Mouse (Mus musculus) bone marrow, adult 2 months (tissue): Measurements from ENCODE around the gene Gm47289. TPM values are rescaled to one million over a fixed set of nuclear protein-coding genes. Genes with fewer than 3 reads are reported as not detected.

ENCODE experiments used
- H3K27ac ChIP-seq: fragments of 200-500 bp; 2 replicates; pipeline ENCODE4 v1.5.1; 2012; ENCODE audit warnings: low read depth, mild to moderate bottlenecking, control low read depth, inconsistent platforms, low read length; ENCODE audit not compliant: control insufficient read depth, poor library complexity, insufficient read depth
- H3K4me1 ChIP-seq: fragments of 200-500 bp; 2 replicates; pipeline ENCODE4 v1.6.1; 2011; ENCODE audit warnings: low read length; ENCODE audit not compliant: control insufficient read depth, insufficient read depth
- H3K4me3 ChIP-seq: fragments of 200-500 bp; replicated peaks from 2 replicates; pipeline ENCODE3; 2011; ENCODE audit warnings: mild to moderate bottlenecking, low read depth, low read length, control low read depth; ENCODE audit not compliant: control insufficient read depth
- CTCF ChIP-seq: fragments of 200-500 bp; IDR thresholded peaks from 2 replicates; pipeline ENCODE4 v1.5.1; 2011; ENCODE audit warnings: low read length, control low read depth; ENCODE audit not compliant: control insufficient read depth, insufficient read depth
- POLR2A ChIP-seq: fragments of 200-500 bp; IDR thresholded peaks from 2 replicates; pipeline ENCODE4 v1.6.1; 2011; ENCODE audit warnings: low read depth, mild to moderate bottlenecking, control low read depth, low read length, borderline replicate concordance; ENCODE audit not compliant: control insufficient read depth
- WGBS: fragments of 180-500 bp; shearing (Covaris S2); methylation state at CpG from one replicate; pipeline ENCODE4 v1.1.7; 2018; 5-methylcytosine and 5-hydroxymethylcytosine counted together
- polyA plus RNA-seq: library from polyadenylated mRNA; stranded (reverse); fragments of >200 nt; gene quantifications from 2 replicates; pipeline ENCODE4 v1.2.4, GENCODE M21; 2011; ENCODE audit warnings: low replicate concordance; ENCODE audit not compliant: missing spikeins, insufficient read depth, insufficient read length

Gm47289 gene
- polyA plus RNA-seq, 1 experiment, result not detected

DNA sequence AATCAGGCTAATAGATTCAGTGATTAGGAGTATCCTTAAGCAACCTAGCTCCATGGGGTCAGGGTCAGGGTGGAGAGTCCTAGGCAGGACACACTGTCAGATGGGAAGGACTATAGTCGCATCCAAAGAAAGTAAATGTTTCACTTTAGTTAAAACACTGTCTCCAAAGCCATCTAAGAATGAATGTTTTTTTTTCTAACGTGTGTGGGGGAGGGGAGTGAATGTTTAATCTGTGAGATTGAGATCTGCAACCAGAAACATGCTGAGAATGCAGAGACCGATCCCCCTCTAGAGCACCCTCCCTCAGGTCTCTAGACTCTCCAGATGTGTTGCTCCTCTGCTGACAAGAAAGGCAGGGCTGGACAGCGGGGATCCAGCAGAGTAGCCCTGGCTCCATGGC lies 48.2 kb downstream of the Gm47289 start:
- TF ChIP-seq CTCF, result no peak
- no peak for TF ChIP-seq POLR2A
- no peak overlapping the region for H3K4me3 ChIP-seq
- no peaks in the 10 kb centered on the region for H3K4me1 ChIP-seq
- WGBS, result 72% methylated on average over 4 of the region's 4 CpGs
- no peak overlapping the region for H3K27ac ChIP-seq

- no peak for TF ChIP-seq CTCF
- no peak for TF ChIP-seq POLR2A
- no peak within 1 kb of the TSS for H3K27ac ChIP-seq
- 85% methylated on average over 4 of the region's 4 CpGs for WGBS
- no peaks in the 10 kb centered on the region for H3K4me1 ChIP-seq
- H3K4me3 ChIP-seq, result no peak within 1 kb of the TSS
These were observed 50.0 kb downstream of the Gm47289 start, which contains the start of gene Slc22a13 for GRCm38 (mm10) chr9:119208998-119209397. Slc22a13 (minus strand) TSS chr9:119209098.

Other genes starting within 250 kb of the Gm47289 start
- gene Ctdspl, start 232.7 kb upstream of the Gm47289 start, polyA plus RNA-seq, result 4.4 and 6.7 TPM in 2 replicates
- gene Vill, start 106.4 kb upstream of the Gm47289 start, polyA plus RNA-seq, result 19.5 and 35.2 TPM in 2 replicates
- gene Plcd1, start 65.7 kb upstream of the Gm47289 start, polyA plus RNA-seq, result 2.6 TPM in 2 replicates
- gene Dlec1, start 56.7 kb upstream of the Gm47289 start, polyA plus RNA-seq, result 2.5 TPM in 1 of 2 replicates, not detected in the other
- gene Acaa1b, start 2.1 kb upstream of the Gm47289 start, polyA plus RNA-seq, result 2.0 and 2.3 TPM in 2 replicates
- not detected in 2 replicates for gene Slc22a13, start 49.9 kb downstream of the Gm47289 start, polyA plus RNA-seq
- 16.7 and 19.3 TPM in 2 replicates for gene Oxsr1, start 163.3 kb downstream of the Gm47289 start, polyA plus RNA-seq
- 25.2 and 53.7 TPM in 2 replicates for gene Acaa1a, start 180.5 kb downstream of the Gm47289 start, polyA plus RNA-seq
- 17.7 and 26.2 TPM in 2 replicates for gene Myd88, start 182.2 kb downstream of the Gm47289 start, polyA plus RNA-seq
- gene Xylb, start 198.2 kb downstream of the Gm47289 start, polyA plus RNA-seq, result 1.5 and 2.3 TPM in 2 replicates
- 2.0 and 8.0 TPM in 2 replicates for gene Slc22a14, start 206.4 kb downstream of the Gm47289 start, polyA plus RNA-seq
- gene Acvr2b, start 243.0 kb downstream of the Gm47289 start, polyA plus RNA-seq, result 0.47 and 2.8 TPM in 2 replicates